8 mouse cellular contexts compared by ENCODE assay signal in genomic region chr6:57743333-57743732, GRCm38 (mm10). TPM values are rescaled to one million over a fixed set of nuclear protein-coding genes. Genes with fewer than 3 reads are reported as not detected.
DNase-seq lines count a peak whose midpoint lies in the region; ATAC-seq and TF ChIP-seq lines count a peak whose summit lies in the region.

No protein-coding gene starts in this region.

- peak; percentile 19 to 20 for DNase-seq in heart, adult 18-20 months
- no peak for DNase-seq in heart, adult 8-10 months (ENCODE audit: low spot score)
- peak; percentile 48 for DNase-seq in CD4-positive, CD25-positive, alpha-beta regulatory T cell, adult 2 months (ENCODE audit: low read depth, low spot score)
- peak; percentile 3 for DNase-seq in brain, embryonic 14.5 days (ENCODE audit: low read depth)
- DNase-seq in lung, embryonic 14.5 days = peak; percentile 23
- DNase-seq in frontal cortex, postnatal 14 days (ENCODE audit: low spot score in 2 of 2) = no peak
- no peak for DNase-seq in layer of hippocampus, adult 9-10 months (ENCODE audit: low spot score)
- DNase-seq in thymus, adult 2 months = no peak

- TF ChIP-seq CTCF in brain, embryonic 14.5 days (IDR thresholded peaks at IDR 0.05; ENCODE audit: borderline replicate concordance, extremely low read depth, insufficient read depth, insufficient read length) = peak; percentile 21; the same call in 1 of the 2 replicates
- TF ChIP-seq CTCF in lung, embryonic 14.5 days (IDR thresholded peaks at IDR 0.05; ENCODE audit: low read depth) = peak; percentile 40
- TF ChIP-seq CTCF in thymus, adult 2 months (IDR thresholded peaks at IDR 0.05; ENCODE audit: borderline replicate concordance, control insufficient read depth, extremely low read depth, insufficient read depth, low read length, poor library complexity) = no peak

- no peak overlapping the region for H3K27ac ChIP-seq in lung, embryonic 14.5 days (ENCODE audit: low read depth)
- no peak overlapping the region for H3K27ac ChIP-seq in thymus, adult 2 months (ENCODE audit: control insufficient read depth, insufficient read depth, low read length)

- no peak overlapping the region for H3K4me3 ChIP-seq in lung, embryonic 14.5 days (ENCODE audit: low read depth, low read length)
- H3K4me3 ChIP-seq in thymus, adult 2 months (ENCODE audit: control insufficient read depth, insufficient read depth, low read length) = no peak overlapping the region

- no peak overlapping the region for H3K4me2 ChIP-seq in lung, embryonic 14.5 days

- H3K4me1 ChIP-seq in lung, embryonic 14.5 days (ENCODE audit: insufficient read depth) = no peaks in the 10 kb centered on the region
- no peaks in the 10 kb centered on the region; the same call in 1 of the 2 replicates for H3K4me1 ChIP-seq in thymus, adult 2 months (replicated peaks; ENCODE audit: control insufficient read depth, insufficient read depth, low read length)

- no peak for ATAC-seq in lung, embryonic 14.5 days (ENCODE audit: insufficient read depth)

- no peaks in the 10 kb centered on the region for H3K9me3 ChIP-seq in lung, embryonic 14.5 days (ENCODE audit: low read depth, low read length)

- TF ChIP-seq POLR2A in brain, embryonic 14.5 days (IDR thresholded peaks at IDR 0.05; ENCODE audit: borderline replicate concordance, extremely low read depth, insufficient read depth, insufficient read length, poor library complexity, severe bottlenecking) = no peak
- TF ChIP-seq POLR2A in thymus, adult 2 months (IDR thresholded peaks at IDR 0.05; ENCODE audit: control insufficient read depth, extremely low read depth, insufficient read depth, low read length, poor library complexity) = no peak

- no peak overlapping the region for H3K9ac ChIP-seq in lung, embryonic 14.5 days

- H3K27me3 ChIP-seq in lung, embryonic 14.5 days (ENCODE audit: insufficient read depth, low read length) = no peaks in the 10 kb centered on the region
- no peaks in the 10 kb centered on the region for H3K27me3 ChIP-seq in thymus, adult 2 months (ENCODE audit: control insufficient read depth, insufficient read depth, low read length)

- peaks cover 5% of the 10 kb centered on the region; the same call in 1 of the 2 replicates for H3K36me3 ChIP-seq in lung, embryonic 14.5 days (ENCODE audit: insufficient read depth)
- no peaks in the 10 kb centered on the region for H3K36me3 ChIP-seq in thymus, adult 2 months (ENCODE audit: control insufficient read depth, insufficient read depth, low read length)

- 69% methylated on average over 2 of the region's 2 CpGs for WGBS in lung, embryonic 14.5 days
- 89% methylated on average over 2 of the region's 2 CpGs for WGBS in thymus, adult 2 months

RNA-seq across cellular contexts. Expression of gene Lancl2, which starts 41.0 kb away (rescaled TPM):
- total RNA-seq in heart, adult 18-20 months (2021) = 10 to 100 TPM; 13.6 to 13.8 TPM
- total RNA-seq in heart, adult 8-10 months (2022) = 10 to 100 TPM; 12.5 to 14.7 (median 13.5) TPM
- polyA plus RNA-seq in brain, embryonic 14.5 days (2012; rRNA removed) = 48.2 and 66.5 TPM in 2 replicates
- polyA plus RNA-seq in lung, embryonic 14.5 days (2014; fragmentation: Nextera tagmentation; extraction: Ambion mirVana) = 29.9 and 30.2 TPM in 2 replicates
- polyA plus RNA-seq in thymus, adult 2 months (2012; rRNA removed) = 4.3 and 5.2 TPM in 2 replicates

RNA-seq across cellular contexts. Expression of gene Pyurf, which starts 51.5 kb away (rescaled TPM):
- total RNA-seq in heart, adult 18-20 months (2021) = 10 to 100 TPM; 22.1 to 23.2 TPM
- 10 to 100 TPM; 21.8 to 24.4 (median 23.9) TPM for total RNA-seq in heart, adult 8-10 months (2022)
- 10.0 and 10.2 TPM in 2 replicates for polyA plus RNA-seq in brain, embryonic 14.5 days (2012; rRNA removed)
- polyA plus RNA-seq in lung, embryonic 14.5 days (2014; fragmentation: Nextera tagmentation; extraction: Ambion mirVana) = 19.1 and 19.9 TPM in 2 replicates
- 6.2 and 7.4 TPM in 2 replicates for polyA plus RNA-seq in thymus, adult 2 months (2012; rRNA removed)

Comparison
In these comparisons a context has a peak if more than half of its experiments do, and no peak if none do; other contexts are left out.
1. DNase-seq: peak in heart, adult 18-20 months (2 of 2), CD4-positive, CD25-positive, alpha-beta regulatory T cell, adult 2 months (single experiment), brain, embryonic 14.5 days (single experiment) and lung, embryonic 14.5 days (single experiment); none in heart, adult 8-10 months (single experiment), frontal cortex, postnatal 14 days (0 of 2), layer of hippocampus, adult 9-10 months (single experiment) and thymus, adult 2 months (single experiment).